Mouse (Mus musculus): Measurements from ENCODE around the gene Adgb. TPM values are rescaled to one million over a fixed set of nuclear protein-coding genes. Genes with fewer than 3 reads are reported as not detected.
"Not testable (repeated sequence)": the region's sequence is repeated elsewhere in the genome, so short reads cannot be mapped to it uniquely, and the experiment has no call there.

The Adgb gene
- polyA plus RNA-seq (2016; fragmentation: Nextera tagmentation; extraction: Ambion mirVana): 0.07 and 0.11 TPM in 2 replicates

DNA sequence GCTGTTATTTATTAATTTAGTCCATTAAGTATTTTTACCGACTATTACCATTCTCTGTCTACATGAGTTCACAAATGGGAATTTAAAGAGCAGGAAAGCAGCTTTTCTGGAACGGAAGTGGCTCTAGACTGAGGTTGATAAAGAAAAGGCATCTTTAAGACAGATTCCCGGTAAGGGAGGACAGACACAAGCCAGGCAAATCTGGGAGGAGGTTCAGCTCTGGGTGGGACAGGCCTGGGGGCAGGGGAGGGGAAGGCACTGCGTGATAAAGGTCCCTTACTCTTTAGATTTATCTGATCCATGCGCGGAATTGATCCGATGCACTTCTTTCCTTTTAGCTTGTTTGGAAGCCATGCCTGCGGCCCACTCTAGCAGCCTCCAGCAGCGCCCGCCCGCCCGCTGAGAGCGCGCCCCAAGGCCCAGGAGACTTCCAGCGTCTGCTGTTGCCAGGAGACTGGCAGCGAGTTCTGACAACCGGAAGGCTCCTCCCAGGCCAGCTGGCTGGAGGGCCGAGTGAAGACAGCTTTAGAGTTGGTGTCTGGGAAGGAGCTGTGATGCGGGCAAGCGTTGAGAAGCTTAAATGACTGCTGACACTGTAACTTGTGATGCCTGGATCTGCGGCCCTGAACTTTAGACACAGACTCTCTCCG lies at the start of gene Adgb:
Adgb (minus strand) TSS at position 366 of the 650 bp plus-strand sequence.
- peak; percentile 81 for DNase-seq (ENCODE audit: low spot score)
- H3K27ac ChIP-seq (replicated peaks): peak within 1 kb of the TSS; percentile 57
- no peaks in the 10 kb centered on the region for H3K36me3 ChIP-seq (replicated peaks)
- no peaks in the 10 kb centered on the region for H3K27me3 ChIP-seq (replicated peaks; ENCODE audit: low read depth, poor library complexity, severe bottlenecking)
- no peaks in the 10 kb centered on the region for H3K9me3 ChIP-seq
- peaks cover 11% of the 10 kb centered on the region for H3K4me1 ChIP-seq
- 7% methylated on average over 22 of the region's 22 CpGs for WGBS
- H3K4me3 ChIP-seq: peak within 1 kb of the TSS; percentile 48

DNA sequence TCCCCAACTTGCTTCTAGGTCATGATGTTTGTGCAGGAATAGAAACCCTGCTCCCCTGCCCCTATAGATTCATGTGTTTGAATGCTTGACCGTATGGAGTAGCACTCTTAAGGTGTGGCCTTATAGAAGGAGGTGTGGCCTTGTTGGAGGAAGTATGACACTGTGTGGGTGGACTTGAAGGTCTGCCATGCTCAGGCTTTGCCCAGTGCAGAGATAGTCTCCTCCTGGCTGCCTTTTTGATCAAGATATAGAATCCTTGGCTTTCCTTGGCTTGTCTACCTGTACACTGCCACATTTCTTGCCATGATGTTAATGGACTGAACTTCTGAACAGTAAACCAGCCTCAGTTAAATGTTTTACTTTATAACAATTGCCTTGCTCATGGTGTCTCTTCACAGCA lies 8.0 kb upstream of the Adgb start:
- 0 out of 2 replicates have a peak, but pooled peaks cover under 1% of the 10 kb centered on the region for H3K4me1 ChIP-seq
- H3K4me3 ChIP-seq: no peak overlapping the region
- H3K27ac ChIP-seq (replicated peaks): no peak overlapping the region
- no peaks in the 10 kb centered on the region for H3K36me3 ChIP-seq (replicated peaks)
- no peaks in the 10 kb centered on the region for H3K9me3 ChIP-seq
- no peak for DNase-seq (ENCODE audit: low spot score)
- H3K27me3 ChIP-seq (replicated peaks; ENCODE audit: low read depth, poor library complexity, severe bottlenecking): no peaks in the 10 kb centered on the region
- WGBS: 70% methylated on average over 1 of the region's 1 CpGs

DNA sequence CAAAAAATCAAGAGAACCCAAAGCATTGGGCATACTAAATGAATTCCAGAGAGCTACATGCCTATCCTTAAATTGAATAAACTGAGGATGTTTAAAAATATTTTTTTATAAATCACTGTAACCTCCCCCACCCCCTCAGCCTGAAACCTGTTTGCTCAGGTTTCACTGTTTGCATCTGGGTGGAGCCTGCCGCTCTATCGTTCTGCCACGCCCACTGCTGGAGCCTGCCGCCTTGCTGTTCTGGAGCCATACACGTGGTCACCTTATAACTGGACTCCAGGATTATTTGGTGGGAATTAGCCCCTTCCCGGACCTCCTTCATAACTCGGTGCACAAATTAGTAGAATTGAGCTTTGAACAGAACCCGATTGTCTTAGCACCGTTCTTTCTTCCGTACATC lies 5.3 kb upstream of the Adgb start:
- not testable (repeated sequence) for H3K36me3 ChIP-seq (replicated peaks); H3K4me3 ChIP-seq; H3K9me3 ChIP-seq; H3K4me1 ChIP-seq; DNase-seq (ENCODE audit: low spot score); H3K27me3 ChIP-seq (replicated peaks; ENCODE audit: low read depth, poor library complexity, severe bottlenecking); H3K27ac ChIP-seq (replicated peaks)
- WGBS: 65% methylated on average over 10 of the region's 10 CpGs

DNA sequence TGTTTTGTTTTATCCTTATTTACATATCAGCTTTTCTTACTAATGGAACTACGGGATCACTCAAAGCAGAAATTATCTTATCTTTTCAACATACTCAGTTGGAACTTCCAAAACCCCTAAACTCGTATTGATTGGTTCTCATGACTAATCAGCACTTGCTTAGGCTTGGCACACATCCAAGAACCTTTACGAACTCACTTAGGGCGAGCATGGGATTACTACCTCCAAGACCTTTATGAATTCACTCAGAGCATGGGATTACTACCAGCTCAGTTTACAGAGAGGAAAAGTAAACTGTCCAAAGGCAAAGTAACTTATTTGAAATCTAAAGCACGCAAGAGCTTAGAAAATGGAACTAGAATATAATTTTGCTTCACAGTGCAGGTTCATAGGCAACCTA lies 4.8 kb upstream of the Adgb start:
- Histone ChIP-seq H3K4me3 (no peak overlapping the region), H3K27ac (replicated peaks) (no peak overlapping the region), H3K27me3 (replicated peaks; ENCODE audit: low read depth, poor library complexity, severe bottlenecking) (no peaks in the 10 kb centered on the region), H3K9me3 (no peaks in the 10 kb centered on the region), H3K36me3 (replicated peaks) (no peaks in the 10 kb centered on the region), H3K4me1 (peaks cover 10% of the 10 kb centered on the region)
- WGBS: 84% methylated on average over 5 of the region's 5 CpGs
- no peak for DNase-seq (ENCODE audit: low spot score)

DNA sequence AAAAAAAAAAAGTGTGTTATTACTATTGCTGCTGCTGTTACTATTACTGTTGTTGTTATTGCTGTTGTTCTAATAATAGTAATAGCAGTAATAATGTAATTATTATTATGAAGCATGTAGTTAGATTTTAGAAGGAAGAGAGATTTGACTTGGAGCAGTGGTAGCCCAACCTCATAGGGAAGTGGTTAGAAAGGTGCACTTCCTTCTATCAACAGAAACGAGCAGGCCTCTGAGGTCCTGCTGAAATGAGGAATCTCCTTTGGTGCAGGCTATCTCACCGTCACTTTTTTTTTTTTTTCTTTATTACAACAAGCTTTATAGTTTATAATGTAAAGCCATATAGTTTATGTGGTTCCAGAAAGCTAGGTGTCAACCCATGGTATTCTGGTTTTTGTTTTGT lies 4.4 kb upstream of the Adgb start:
- Histone ChIP-seq H3K4me3 (no peak overlapping the region), H3K9me3 (no peaks in the 10 kb centered on the region), H3K36me3 (replicated peaks) (no peaks in the 10 kb centered on the region), H3K27me3 (replicated peaks; ENCODE audit: low read depth, poor library complexity, severe bottlenecking) (no peaks in the 10 kb centered on the region), H3K4me1 (peaks cover 11% of the 10 kb centered on the region), H3K27ac (replicated peaks) (no peak overlapping the region)
- WGBS: 88% methylated on average over 2 of the region's 2 CpGs
- DNase-seq (ENCODE audit: low spot score): no peak

DNA sequence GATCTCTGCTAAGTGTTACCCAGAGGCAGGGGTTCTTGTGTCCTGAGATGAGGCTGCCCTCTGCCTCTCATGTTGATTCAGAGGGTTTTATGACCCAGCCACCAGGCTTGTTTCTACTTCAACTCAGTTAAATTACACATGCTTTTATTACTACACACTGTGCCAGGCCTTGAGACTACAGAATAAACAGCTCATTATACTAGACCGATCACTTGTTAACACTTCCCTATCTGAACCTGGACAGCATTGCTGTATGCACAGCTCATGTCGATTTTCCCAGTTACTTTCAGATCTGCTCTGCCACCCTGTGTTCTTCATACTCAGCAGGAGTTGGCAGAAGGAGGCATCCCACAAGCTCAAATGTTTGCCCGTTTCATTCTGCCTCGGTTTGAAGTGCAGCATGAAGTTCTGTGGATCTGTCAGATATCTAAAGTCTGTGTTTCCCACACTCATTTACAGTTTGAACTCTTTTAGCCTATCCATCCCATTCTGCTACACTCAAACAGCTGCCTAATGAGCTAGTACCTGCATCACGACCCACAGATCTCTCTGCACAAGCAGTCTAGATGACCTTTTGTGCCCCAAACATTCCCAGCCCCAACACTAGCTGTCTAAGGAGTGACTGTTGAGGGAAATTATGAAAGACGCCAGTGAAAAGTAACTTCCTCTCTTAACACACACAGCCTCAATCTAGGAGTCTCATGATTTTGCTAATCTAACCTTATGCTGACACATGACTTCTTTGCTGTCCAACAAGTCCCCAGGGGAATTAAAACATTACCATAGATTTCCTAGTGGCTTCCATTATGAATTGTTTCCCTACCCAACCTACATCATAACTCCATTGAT lies 3.2 kb downstream of the Adgb start:
- Histone ChIP-seq H3K4me3 (no peak overlapping the region), H3K9me3 (no peaks in the 10 kb centered on the region)
- 61% methylated on average over 6 of the region's 6 CpGs for WGBS

DNA sequence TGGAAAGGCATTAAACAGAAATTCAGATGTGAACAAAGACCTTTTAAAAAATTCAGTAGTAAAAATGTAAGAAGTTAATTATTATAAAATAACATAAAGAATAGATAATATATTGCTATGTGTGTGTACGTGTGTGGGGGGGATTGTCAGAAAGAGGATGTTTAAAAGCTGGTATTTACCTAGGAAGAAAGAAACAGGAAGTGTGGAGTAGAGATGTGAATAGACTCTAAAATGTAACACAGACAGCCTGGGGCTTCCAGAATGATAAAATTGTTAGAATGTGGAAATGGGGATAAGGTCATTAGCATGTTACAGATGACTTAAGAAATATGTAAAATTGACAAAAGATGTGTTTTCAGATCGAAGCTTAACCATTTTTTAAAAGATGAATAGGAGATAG lies 12.0 kb downstream of the Adgb start:
- Histone ChIP-seq H3K36me3 (replicated peaks) (no peaks in the 10 kb centered on the region), H3K4me3 (no peak overlapping the region), H3K9me3 (0 out of 2 replicates have a peak, but pooled peaks cover 3% of the 10 kb centered on the region), H3K27ac (replicated peaks) (no peak overlapping the region), H3K27me3 (replicated peaks; ENCODE audit: low read depth, poor library complexity, severe bottlenecking) (no peaks in the 10 kb centered on the region), H3K4me1 (no peaks in the 10 kb centered on the region)
- no peak for DNase-seq (ENCODE audit: low spot score)
- 79% methylated on average over 2 of the region's 2 CpGs for WGBS

More for the DNA sequence above, 3.2 kb downstream of the Adgb start:
- no peak for DNase-seq (ENCODE audit: low spot score)
- peaks cover 9% of the 10 kb centered on the region for H3K4me1 ChIP-seq
- no peaks in the 10 kb centered on the region for H3K36me3 ChIP-seq (replicated peaks)
- no peak overlapping the region for H3K27ac ChIP-seq (replicated peaks)
- no peaks in the 10 kb centered on the region for H3K27me3 ChIP-seq (replicated peaks; ENCODE audit: low read depth, poor library complexity, severe bottlenecking)

DNA sequence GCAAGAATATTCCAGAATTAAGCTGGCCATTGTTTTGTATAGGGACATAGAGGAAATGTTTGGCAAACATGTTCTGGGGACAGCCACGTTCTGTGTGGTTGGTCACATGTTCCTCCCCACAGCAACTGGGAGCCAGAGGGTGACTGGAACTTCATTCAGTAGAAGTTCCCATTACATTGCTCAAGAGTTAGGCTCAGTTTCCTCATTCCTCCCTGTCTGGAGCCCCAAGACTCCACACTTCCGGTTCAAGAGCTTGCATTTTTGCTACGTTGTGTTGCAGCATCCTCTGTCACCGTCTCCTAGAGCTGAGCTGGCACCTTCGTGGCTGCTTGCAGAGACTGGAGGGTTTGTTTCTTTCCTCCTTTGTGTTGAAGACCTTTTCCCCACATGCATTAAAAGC lies 15.1 kb downstream of the Adgb start:
- H3K4me3 ChIP-seq: no peak overlapping the region
- no peaks in the 10 kb centered on the region for H3K27me3 ChIP-seq (replicated peaks; ENCODE audit: low read depth, poor library complexity, severe bottlenecking)
- 0 out of 2 replicates have a peak, but pooled peaks cover 3% of the 10 kb centered on the region for H3K9me3 ChIP-seq
- 85% methylated on average over 5 of the region's 5 CpGs for WGBS
- no peak for DNase-seq (ENCODE audit: low spot score)
- no peaks in the 10 kb centered on the region for H3K4me1 ChIP-seq
- no peak overlapping the region for H3K27ac ChIP-seq (replicated peaks)
- no peaks in the 10 kb centered on the region for H3K36me3 ChIP-seq (replicated peaks)

DNA sequence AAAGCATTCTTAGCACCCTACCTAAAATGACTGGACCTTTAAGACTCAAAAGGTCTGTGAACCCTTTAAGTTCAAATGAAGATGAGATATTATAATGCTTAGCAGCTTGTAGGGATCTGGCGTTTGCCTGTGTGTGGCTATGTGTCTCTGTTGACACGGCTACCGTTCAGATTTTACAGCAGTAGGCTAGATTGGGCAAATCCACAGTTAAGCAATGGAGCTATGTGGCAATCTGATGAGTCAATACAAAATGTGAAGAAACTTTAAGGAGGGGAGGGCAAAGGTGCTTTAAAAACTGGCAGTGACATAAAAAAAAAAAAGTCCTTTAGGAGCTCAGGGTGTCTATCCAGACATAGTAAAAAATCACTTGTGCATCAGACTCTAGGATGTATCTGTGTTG lies 23.1 kb downstream of the Adgb start:
- DNase-seq (ENCODE audit: low spot score): no peak
- Histone ChIP-seq H3K9me3 (no peaks in the 10 kb centered on the region), H3K36me3 (replicated peaks) (no peaks in the 10 kb centered on the region), H3K27ac (replicated peaks) (no peak overlapping the region), H3K4me1 (0 out of 2 replicates have a peak, but pooled peaks cover 7% of the 10 kb centered on the region), H3K27me3 (replicated peaks; ENCODE audit: low read depth, poor library complexity, severe bottlenecking) (no peaks in the 10 kb centered on the region), H3K4me3 (no peak overlapping the region)
- 84% methylated on average over 3 of the region's 3 CpGs for WGBS

DNA sequence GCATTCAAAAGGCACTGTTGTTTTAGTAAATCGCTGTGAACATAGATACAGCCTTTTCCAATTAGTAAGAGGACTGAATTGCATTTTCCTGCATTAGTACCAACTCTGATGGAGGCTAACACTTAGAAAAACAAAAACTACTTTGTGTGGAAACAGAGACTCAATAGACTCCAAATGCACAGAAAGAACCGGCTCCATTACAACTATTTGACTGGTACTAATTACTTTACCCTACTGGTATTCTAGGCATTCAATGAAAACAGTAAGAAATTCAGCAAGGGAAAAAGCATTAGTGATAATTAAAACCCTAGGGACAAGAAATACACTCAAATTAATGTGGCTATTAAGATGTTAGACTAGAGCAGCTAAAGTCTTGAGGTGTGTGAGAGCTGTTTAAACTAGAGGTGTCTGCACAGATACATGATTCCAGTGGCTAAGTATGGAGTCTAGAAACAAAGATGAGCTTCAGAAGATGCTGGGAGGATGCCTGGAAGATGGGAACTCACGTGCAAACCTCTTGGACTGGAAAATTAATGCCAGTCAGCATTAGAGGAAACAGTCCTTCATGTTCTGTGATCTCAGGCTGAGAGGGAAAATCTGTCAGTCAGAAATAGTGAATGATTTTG lies 27.2 kb downstream of the Adgb start:
- 28% methylated on average over 3 of the region's 3 CpGs for WGBS
- H3K27ac ChIP-seq (replicated peaks): no peak overlapping the region
- no peak for DNase-seq (ENCODE audit: low spot score)

DNA sequence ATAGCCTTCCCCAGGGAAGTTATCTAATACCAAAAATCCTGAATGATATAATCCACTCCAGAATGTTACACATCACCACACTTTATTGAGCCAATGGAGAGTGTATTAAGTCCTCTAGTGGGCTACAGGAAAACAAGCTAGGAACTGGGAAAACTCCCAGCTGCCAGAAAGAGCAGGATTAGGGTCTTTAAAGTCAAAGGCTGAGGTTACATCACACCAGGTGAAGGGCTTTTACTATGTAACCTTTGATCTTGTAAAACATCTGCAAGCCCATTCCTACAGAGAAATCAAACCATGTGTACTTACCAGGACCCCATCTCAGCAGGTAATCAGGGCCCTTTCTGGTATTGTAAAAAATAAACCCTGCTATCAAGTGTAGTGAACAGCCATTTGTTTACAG lies 28.6 kb downstream of the Adgb start:
- no peaks in the 10 kb centered on the region for H3K27me3 ChIP-seq (replicated peaks; ENCODE audit: low read depth, poor library complexity, severe bottlenecking)
- no peaks in the 10 kb centered on the region for H3K36me3 ChIP-seq (replicated peaks)
- 0 out of 2 replicates have a peak, but pooled peaks cover 13% of the 10 kb centered on the region for H3K4me1 ChIP-seq

More for the DNA sequence above, 27.2 kb downstream of the Adgb start:
- H3K4me1 ChIP-seq: 0 out of 2 replicates have a peak, but pooled peaks cover 13% of the 10 kb centered on the region
- no peaks in the 10 kb centered on the region for H3K36me3 ChIP-seq (replicated peaks)
- H3K4me3 ChIP-seq: no peak overlapping the region
- no peaks in the 10 kb centered on the region for H3K27me3 ChIP-seq (replicated peaks; ENCODE audit: low read depth, poor library complexity, severe bottlenecking)
- no peaks in the 10 kb centered on the region for H3K9me3 ChIP-seq

DNA sequence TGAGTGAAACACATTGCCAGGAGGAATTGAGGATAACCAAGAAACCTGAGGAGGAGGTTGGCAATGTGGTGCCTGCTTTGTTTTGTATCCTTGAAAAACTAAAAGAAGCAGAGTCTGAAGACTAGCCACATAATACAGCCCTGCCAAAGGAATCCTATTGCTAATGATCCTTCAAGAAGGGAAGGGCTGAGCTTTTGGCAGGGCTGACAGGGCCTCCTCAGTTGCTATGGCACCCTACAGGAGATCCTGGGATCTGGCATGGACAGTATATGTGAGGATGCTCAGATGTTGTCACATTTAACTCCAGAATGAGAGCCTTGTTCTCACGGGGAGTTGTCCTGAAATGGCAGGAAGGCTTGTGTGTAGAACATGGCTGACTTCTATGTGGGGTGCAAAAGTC lies 37.1 kb downstream of the Adgb start:
- H3K36me3 ChIP-seq (replicated peaks): no peaks in the 10 kb centered on the region
- H3K9me3 ChIP-seq: no peaks in the 10 kb centered on the region
- whole genome bisulfite sequencing: 71% methylated on average over 1 of the region's 1 CpGs
- no peaks in the 10 kb centered on the region for H3K27me3 ChIP-seq (replicated peaks; ENCODE audit: low read depth, poor library complexity, severe bottlenecking)
- no peak for DNase-seq (ENCODE audit: low spot score)
- H3K4me1 ChIP-seq: no peaks in the 10 kb centered on the region
- no peak overlapping the region for H3K27ac ChIP-seq (replicated peaks)
- no peak overlapping the region for H3K4me3 ChIP-seq

More for the DNA sequence above, 28.6 kb downstream of the Adgb start:
- Histone ChIP-seq H3K27ac (replicated peaks) (no peak overlapping the region), H3K4me3 (no peak overlapping the region), H3K9me3 (no peaks in the 10 kb centered on the region)
- DNase-seq (ENCODE audit: low spot score): no peak
